Mouse (Mus musculus): ENCODE measurements around the gene E130114P18Rik.

DNA sequence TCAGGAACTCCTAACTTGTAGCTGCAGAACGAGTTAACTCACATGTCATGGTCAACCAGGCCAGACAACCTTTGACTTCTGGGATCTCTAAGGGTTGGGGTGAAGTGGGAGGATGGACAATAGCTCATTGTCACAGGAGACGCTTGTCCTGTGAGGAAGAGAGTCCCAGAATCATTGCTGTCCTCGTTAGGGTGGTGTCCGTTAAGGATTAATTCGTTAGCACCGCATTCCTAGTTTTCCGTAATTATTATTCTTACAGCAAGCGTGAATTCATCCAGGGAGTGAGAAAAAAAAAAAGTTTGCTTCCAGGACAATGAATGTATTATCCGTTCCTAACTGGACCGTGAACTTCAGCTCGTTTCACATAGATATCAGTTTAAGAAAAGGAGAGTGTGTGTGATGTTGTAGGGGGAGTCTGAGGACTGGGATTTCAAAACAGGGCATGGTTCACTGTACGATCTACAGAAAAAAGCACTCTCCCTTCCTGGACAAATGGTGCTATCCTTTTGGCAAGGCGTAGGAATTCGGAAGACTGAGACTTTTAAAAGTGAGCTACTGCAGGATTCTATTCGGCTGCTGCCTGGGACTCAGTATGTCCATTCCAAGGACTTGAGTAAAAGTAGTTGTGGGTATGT is 195.0 kb downstream of the E130114P18Rik start:
- TF ChIP-seq CTCF (IDR thresholded peaks at IDR 0.05; ENCODE audit: borderline replicate concordance, extremely low read depth, insufficient read depth, insufficient read length) (no peak), POLR2A (IDR thresholded peaks at IDR 0.05; ENCODE audit: borderline replicate concordance, extremely low read depth, insufficient read depth, insufficient read length, poor library complexity, severe bottlenecking) (no peak)
